Mouse (Mus musculus) testis, adult 2 months (tissue): Measurements from ENCODE around the gene Mrpl14. TPM values are rescaled to one million over a fixed set of nuclear protein-coding genes. Genes with fewer than 3 reads are reported as not detected.

Experiments used
- H3K27ac ChIP-seq: fragments of 200-500 bp; 2 replicates; pipeline ENCODE4 v1.5.1; 2012; ENCODE audit warnings: low read depth, low read length; ENCODE audit not compliant: control insufficient read depth, insufficient read depth
- H3K27me3 ChIP-seq: fragments of 200-500 bp; 2 replicates; pipeline ENCODE4 v1.6.1; 2012; ENCODE audit warnings: mild to moderate bottlenecking, low read length, moderate library complexity; ENCODE audit not compliant: control insufficient read depth, insufficient read depth
- H3K36me3 ChIP-seq: fragments of 200-500 bp; 2 replicates; pipeline ENCODE4 v1.6.1; 2012; ENCODE audit warnings: mild to moderate bottlenecking, low read length; ENCODE audit not compliant: control insufficient read depth, insufficient read depth
- H3K4me1 ChIP-seq: fragments of 200-500 bp; 2 replicates; pipeline ENCODE4 v1.6.1; 2012; ENCODE audit warnings: low read length; ENCODE audit not compliant: control insufficient read depth, insufficient read depth
- H3K4me3 ChIP-seq: fragments of 200-500 bp; 2 replicates; pipeline ENCODE4 v1.5.1; 2012; ENCODE audit warnings: low read depth, mild to moderate bottlenecking, low read length, moderate library complexity, mixed read lengths; ENCODE audit not compliant: control insufficient read depth
- CTCF ChIP-seq: fragments of 200-500 bp; IDR thresholded peaks from 2 replicates; pipeline ENCODE4 v1.5.1; 2012; ENCODE audit warnings: low read depth, mild to moderate bottlenecking, inconsistent platforms, low read length, moderate library complexity; ENCODE audit not compliant: control insufficient read depth, insufficient read depth, insufficient replicate concordance
- POLR2A ChIP-seq: fragments of 200-500 bp; IDR thresholded peaks from 2 replicates; pipeline ENCODE4 v1.6.1; 2012; ENCODE audit warnings: low read depth, mild to moderate bottlenecking, inconsistent platforms, low read length, moderate library complexity; ENCODE audit not compliant: control insufficient read depth
- polyA plus RNA-seq: library from polyadenylated mRNA; depleted of rRNA; stranded (reverse); fragments of >200 nt; gene quantifications from 2 replicates; pipeline ENCODE4 v1.2.3, GENCODE M21; 2012

Mrpl14 gene
- polyA plus RNA-seq, 1 experiment, result 15.4 TPM

- TF ChIP-seq POLR2A, result no peak
- no peak for TF ChIP-seq CTCF
- Histone ChIP-seq H3K36me3 (no peaks in the 10 kb centered on the region), H3K27me3 (no peaks in the 10 kb centered on the region), H3K4me1 (no peaks in the 10 kb centered on the region), H3K27ac (no peak overlapping the region), H3K4me3 (no peak overlapping the region)
Observed at GRCm38 (mm10) chr17:45699039-45699740, 13.1 kb downstream of the Mrpl14 start.

DNA sequence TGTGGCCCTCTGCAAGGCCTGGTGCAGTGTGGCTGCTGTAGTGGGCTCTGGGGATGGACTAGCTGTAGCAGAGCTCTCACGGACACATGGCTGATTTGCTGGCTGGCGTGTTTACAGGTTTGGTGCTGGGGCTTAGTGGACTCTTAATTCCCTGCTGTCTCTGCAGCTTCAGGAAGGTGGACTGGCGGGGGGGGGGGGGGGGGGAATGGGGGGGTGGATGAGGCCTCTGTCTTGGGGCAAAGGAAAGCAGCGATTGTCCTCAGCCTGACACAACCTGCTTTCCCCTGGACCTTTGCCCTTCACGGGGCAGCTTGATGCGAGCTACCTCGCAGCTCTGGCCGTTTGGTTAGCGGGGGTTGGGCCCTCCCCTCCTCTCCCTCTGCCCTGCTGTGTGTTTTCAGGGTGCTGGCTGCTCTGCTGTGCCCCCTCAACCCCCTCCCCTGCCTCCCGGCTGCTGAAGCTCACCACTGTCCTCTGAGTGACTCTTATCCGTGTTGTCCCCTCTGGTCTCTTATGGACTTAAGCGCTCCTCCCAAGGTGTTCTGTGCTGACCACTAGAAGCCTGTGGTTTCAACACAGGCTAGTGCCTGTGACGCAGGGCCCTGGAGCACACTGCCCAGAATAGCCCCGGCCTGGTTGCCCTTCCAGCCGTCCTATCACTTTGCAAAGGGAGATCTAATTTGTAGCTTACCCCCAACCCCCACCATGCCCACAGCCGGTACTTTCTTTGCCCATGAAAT, 14.5 kb downstream of the Mrpl14 start:
- H3K4me1 ChIP-seq, result no peaks in the 10 kb centered on the region
- no peaks in the 10 kb centered on the region for H3K27me3 ChIP-seq
- no peak overlapping the region for H3K4me3 ChIP-seq
- TF ChIP-seq CTCF (no peak), POLR2A (no peak)
- no peaks in the 10 kb centered on the region for H3K36me3 ChIP-seq
- H3K27ac ChIP-seq, result no peak overlapping the region

GRCm38 (mm10) chr17:45701236-45701591, 15.1 kb downstream of the Mrpl14 start:
- no peaks in the 10 kb centered on the region for H3K4me1 ChIP-seq
- TF ChIP-seq CTCF, result no peak
- no peak for TF ChIP-seq POLR2A
- H3K36me3 ChIP-seq, result no peaks in the 10 kb centered on the region
- H3K27ac ChIP-seq, result no peak overlapping the region
- H3K4me3 ChIP-seq, result no peak overlapping the region
- no peaks in the 10 kb centered on the region for H3K27me3 ChIP-seq

GRCm38 (mm10) chr17:45702254-45702653, 16.1 kb downstream of the Mrpl14 start:
- no peak for TF ChIP-seq CTCF
- TF ChIP-seq POLR2A, result no peak

DNA sequence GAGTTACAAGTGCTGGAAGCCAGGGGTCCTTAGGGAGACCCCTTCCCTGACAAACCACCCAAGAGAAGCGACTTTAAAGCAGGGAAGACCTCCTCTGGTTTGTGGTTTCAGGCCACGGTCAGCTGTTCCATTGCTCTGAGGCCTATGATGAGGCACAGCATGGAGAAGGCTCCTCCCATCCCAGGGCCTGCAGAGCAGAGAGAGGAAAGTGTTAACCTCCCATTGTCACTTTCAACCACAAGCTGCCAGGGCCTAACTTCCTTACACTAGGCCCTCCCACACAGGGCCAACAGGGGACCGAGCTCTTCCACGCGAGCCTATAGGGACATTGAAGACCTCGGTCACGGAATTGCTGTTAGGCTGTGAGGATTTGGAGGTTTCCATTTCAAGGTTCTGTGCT, 17.1 kb downstream of the Mrpl14 start:
- no peaks in the 10 kb centered on the region for H3K4me1 ChIP-seq
- H3K4me3 ChIP-seq, result no peak overlapping the region
- no peak for TF ChIP-seq POLR2A
- no peak for TF ChIP-seq CTCF
- no peaks in the 10 kb centered on the region for H3K36me3 ChIP-seq
- H3K27me3 ChIP-seq, result no peaks in the 10 kb centered on the region
- no peak overlapping the region for H3K27ac ChIP-seq

More at GRCm38 (mm10) chr17:45702254-45702653, 16.1 kb downstream of the Mrpl14 start:
- H3K4me3 ChIP-seq, result no peak overlapping the region
- no peaks in the 10 kb centered on the region for H3K4me1 ChIP-seq
- H3K27ac ChIP-seq, result no peak overlapping the region
- no peaks in the 10 kb centered on the region for H3K27me3 ChIP-seq
- no peaks in the 10 kb centered on the region for H3K36me3 ChIP-seq

DNA sequence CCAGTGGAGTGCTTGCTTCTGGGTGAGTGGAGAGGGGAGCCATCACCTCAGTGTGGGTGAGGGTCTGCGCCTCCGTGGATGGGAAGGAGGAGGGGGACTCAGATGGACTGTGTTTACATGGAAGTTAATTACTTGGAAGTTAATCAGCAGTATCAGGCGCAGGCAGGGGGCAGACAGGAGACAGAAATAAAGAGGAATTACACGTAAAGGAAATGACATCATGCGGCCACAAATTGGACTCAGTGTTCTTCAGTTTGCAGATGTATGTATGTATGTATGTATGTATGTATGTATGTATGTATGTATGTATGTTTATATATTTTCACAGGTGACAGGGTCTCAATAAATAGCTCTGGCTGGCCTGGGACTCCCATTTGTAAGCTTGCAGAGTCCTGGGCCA, 20.7 kb downstream of the Mrpl14 start:
- Histone ChIP-seq H3K27ac (no peak overlapping the region), H3K4me3 (no peak overlapping the region), H3K27me3 (no peaks in the 10 kb centered on the region), H3K36me3 (no peaks in the 10 kb centered on the region), H3K4me1 (no peaks in the 10 kb centered on the region)
- no peak for TF ChIP-seq POLR2A
- no peak for TF ChIP-seq CTCF

GRCm38 (mm10) chr17:45707376-45707775, 21.3 kb downstream of the Mrpl14 start:
- no peaks in the 10 kb centered on the region for H3K4me1 ChIP-seq
- no peaks in the 10 kb centered on the region for H3K36me3 ChIP-seq
- H3K27ac ChIP-seq, result no peak overlapping the region
- TF ChIP-seq CTCF, result no peak
- no peak for TF ChIP-seq POLR2A
- no peaks in the 10 kb centered on the region for H3K27me3 ChIP-seq
- no peak overlapping the region for H3K4me3 ChIP-seq
